Mouse (Mus musculus): ENCODE data around the gene 4930442H23Rik. TPM values are rescaled to one million over a fixed set of nuclear protein-coding genes. Genes with fewer than 3 reads are reported as not detected.

The 4930442H23Rik gene
- polyA plus RNA-seq, 1 experiment: 0.07 TPM

GRCm38 (mm10) chr10:81135831-81136705 lies 47.6 kb downstream of the 4930442H23Rik start:
- Histone ChIP-seq H3K36me3 (ENCODE audit: control insufficient read depth, insufficient read depth) (no peaks in the 10 kb centered on the region), H3ac (ENCODE audit: control insufficient read depth, insufficient read length, low read depth) (peak overlapping the region; percentile 88), H3K27me3 (ENCODE audit: control insufficient read depth, insufficient read depth, insufficient read length) (no peaks in the 10 kb centered on the region), H3K79me3 (ENCODE audit: low read depth) (peaks cover 32% of the 10 kb centered on the region), H3K79me2 (ENCODE audit: control insufficient read depth, insufficient read depth) (peaks cover 34% of the 10 kb centered on the region), H3K4me3 (ENCODE audit: insufficient read depth, poor library complexity, severe bottlenecking) (peak overlapping the region; percentile 96)
- TF ChIP-seq CTCF (IDR thresholded peaks at IDR 0.05; ENCODE audit: control insufficient read depth, insufficient read depth, insufficient read length) (no peak), CEBPB (IDR thresholded peaks at IDR 0.05; ENCODE audit: low read depth) (no peak), FOSL1 (IDR thresholded peaks at IDR 0.05; ENCODE audit: insufficient read depth, low read length, poor library complexity, severe bottlenecking) (no peak), MYOG (IDR thresholded peaks at IDR 0.05; ENCODE audit: control insufficient read depth, extremely low read depth, insufficient read length) (no peak), USF1 (IDR thresholded peaks at IDR 0.05; ENCODE audit: low read depth) (no peak), MAX (IDR thresholded peaks at IDR 0.05) (no peak), MYOD1 (IDR thresholded peaks at IDR 0.05; ENCODE audit: control insufficient read depth, insufficient read length, low read depth) (no peak)

GRCm38 (mm10) chr10:81134966-81135681 lies 48.5 kb downstream of the 4930442H23Rik start, which contains the start of gene Zbtb7a:
Gene Zbtb7a, plus strand, starts transcription at chr10:81135220.
- Histone ChIP-seq H3K27me3 (ENCODE audit: control insufficient read depth, insufficient read depth, insufficient read length) (no peaks in the 10 kb centered on the region), H3K79me2 (ENCODE audit: control insufficient read depth, insufficient read depth) (peaks cover 25% of the 10 kb centered on the region), H3K36me3 (ENCODE audit: control insufficient read depth, insufficient read depth) (no peaks in the 10 kb centered on the region), H3ac (ENCODE audit: control insufficient read depth, insufficient read length, low read depth) (peak within 1 kb of the TSS; percentile 88), H3K79me3 (ENCODE audit: low read depth) (peaks cover 22% of the 10 kb centered on the region), H3K4me3 (ENCODE audit: insufficient read depth, poor library complexity, severe bottlenecking) (peak within 1 kb of the TSS; percentile 96)
- TF ChIP-seq CEBPB (IDR thresholded peaks at IDR 0.05; ENCODE audit: low read depth) (no peak), MAX (IDR thresholded peaks at IDR 0.05) (no peak)

GRCm38 (mm10) chr10:81134181-81134587 lies 49.5 kb downstream of the 4930442H23Rik start:
- Histone ChIP-seq H3K79me3 (ENCODE audit: low read depth) (peaks cover 13% of the 10 kb centered on the region), H3K4me3 (ENCODE audit: insufficient read depth, poor library complexity, severe bottlenecking) (peak overlapping the region; percentile 2), H3K79me2 (ENCODE audit: control insufficient read depth, insufficient read depth) (peaks cover 15% of the 10 kb centered on the region), H3K27me3 (ENCODE audit: control insufficient read depth, insufficient read depth, insufficient read length) (no peaks in the 10 kb centered on the region), H3K36me3 (ENCODE audit: control insufficient read depth, insufficient read depth) (no peaks in the 10 kb centered on the region), H3ac (ENCODE audit: control insufficient read depth, insufficient read length, low read depth) (no peak overlapping the region)
- TF ChIP-seq MYOG (IDR thresholded peaks at IDR 0.05; ENCODE audit: control insufficient read depth, extremely low read depth, insufficient read length) (no peak), CEBPB (IDR thresholded peaks at IDR 0.05; ENCODE audit: low read depth) (no peak), MYOD1 (IDR thresholded peaks at IDR 0.05; ENCODE audit: control insufficient read depth, insufficient read length, low read depth) (no peak), USF1 (IDR thresholded peaks at IDR 0.05; ENCODE audit: low read depth) (no peak), MAX (IDR thresholded peaks at IDR 0.05) (no peak), CTCF (IDR thresholded peaks at IDR 0.05; ENCODE audit: control insufficient read depth, insufficient read depth, insufficient read length) (no peak), FOSL1 (IDR thresholded peaks at IDR 0.05; ENCODE audit: insufficient read depth, low read length, poor library complexity, severe bottlenecking) (no peak)

Other genes starting within 250 kb of the 4930442H23Rik start
- 0.25 TPM for gene Gng7, start 168.9 kb downstream of the 4930442H23Rik start, polyA plus RNA-seq (2012; fragmentation: generic; extraction: Trizol)
- gene Diras1, start 158.2 kb downstream of the 4930442H23Rik start, polyA plus RNA-seq (2012; fragmentation: generic; extraction: Trizol): 0.28 TPM
- 11.6 TPM for gene Slc39a3, start 146.4 kb downstream of the 4930442H23Rik start, polyA plus RNA-seq (2012; fragmentation: generic; extraction: Trizol)
- gene Sgta, start 123.7 kb downstream of the 4930442H23Rik start, polyA plus RNA-seq (2012; fragmentation: generic; extraction: Trizol): 154 TPM
- gene Thop1, start 113.8 kb downstream of the 4930442H23Rik start, polyA plus RNA-seq (2012; fragmentation: generic; extraction: Trizol): 67.3 TPM
- gene Creb3l3, start 85.0 kb downstream of the 4930442H23Rik start, polyA plus RNA-seq (2012; fragmentation: generic; extraction: Trizol): 0.06 TPM
- gene Map2k2, start 77.9 kb downstream of the 4930442H23Rik start, polyA plus RNA-seq (2012; fragmentation: generic; extraction: Trizol): 92.2 TPM
- 19.9 TPM for gene Zbtb7a, start 48.6 kb downstream of the 4930442H23Rik start, polyA plus RNA-seq (2012; fragmentation: generic; extraction: Trizol)
- 31.6 TPM for gene Pias4, start 15.9 kb downstream of the 4930442H23Rik start, polyA plus RNA-seq (2012; fragmentation: generic; extraction: Trizol)
- gene Eef2, start 7.2 kb downstream of the 4930442H23Rik start, polyA plus RNA-seq (2012; fragmentation: generic; extraction: Trizol): 2,537 TPM
- gene Dapk3, start 844 bp downstream of the 4930442H23Rik start, polyA plus RNA-seq (2012; fragmentation: generic; extraction: Trizol): 72.8 TPM
- 0.18 TPM for gene Nmrk2, start 18.2 kb upstream of the 4930442H23Rik start, polyA plus RNA-seq (2012; fragmentation: generic; extraction: Trizol)
- 0.26 TPM for gene Atcay, start 47.0 kb upstream of the 4930442H23Rik start, polyA plus RNA-seq (2012; fragmentation: generic; extraction: Trizol)
- 0.19 TPM for gene Zfr2, start 49.3 kb upstream of the 4930442H23Rik start, polyA plus RNA-seq (2012; fragmentation: generic; extraction: Trizol)
- 0.98 TPM for gene Matk, start 69.1 kb upstream of the 4930442H23Rik start, polyA plus RNA-seq (2012; fragmentation: generic; extraction: Trizol)
- gene Mrpl54, start 83.1 kb upstream of the 4930442H23Rik start, polyA plus RNA-seq (2012; fragmentation: generic; extraction: Trizol): 174 TPM
- 103 TPM for gene Apba3, start 83.1 kb upstream of the 4930442H23Rik start, polyA plus RNA-seq (2012; fragmentation: generic; extraction: Trizol)
- gene Tjp3, start 107.7 kb upstream of the 4930442H23Rik start, polyA plus RNA-seq (2012; fragmentation: generic; extraction: Trizol): not detected
- gene Pip5k1c, start 109.1 kb upstream of the 4930442H23Rik start, polyA plus RNA-seq (2012; fragmentation: generic; extraction: Trizol): 33.3 TPM
- 48.1 TPM for gene Cactin, start 137.3 kb upstream of the 4930442H23Rik start, polyA plus RNA-seq (2012; fragmentation: generic; extraction: Trizol)
- gene Tbxa2r, start 144.9 kb upstream of the 4930442H23Rik start, polyA plus RNA-seq (2012; fragmentation: generic; extraction: Trizol): 0.02 TPM
- gene Gipc3, start 159.4 kb upstream of the 4930442H23Rik start, polyA plus RNA-seq (2012; fragmentation: generic; extraction: Trizol): 0.08 TPM
- gene Hmg20b, start 166.6 kb upstream of the 4930442H23Rik start, polyA plus RNA-seq (2012; fragmentation: generic; extraction: Trizol): 89.0 TPM
- gene Mfsd12, start 173.6 kb upstream of the 4930442H23Rik start, polyA plus RNA-seq (2012; fragmentation: generic; extraction: Trizol): 8.2 TPM
- gene 4930404N11Rik, start 182.0 kb upstream of the 4930442H23Rik start, polyA plus RNA-seq (2012; fragmentation: generic; extraction: Trizol): 0.51 TPM
- 61.6 TPM for gene Fzr1, start 194.7 kb upstream of the 4930442H23Rik start, polyA plus RNA-seq (2012; fragmentation: generic; extraction: Trizol)
- gene Dohh, start 200.6 kb upstream of the 4930442H23Rik start, polyA plus RNA-seq (2012; fragmentation: generic; extraction: Trizol): 148 TPM
- gene Gm48551, start 200.6 kb upstream of the 4930442H23Rik start, polyA plus RNA-seq (2012; fragmentation: generic; extraction: Trizol): 1.7 TPM
- 0.20 TPM for gene Gm48552, start 205.2 kb upstream of the 4930442H23Rik start, polyA plus RNA-seq (2012; fragmentation: generic; extraction: Trizol)
- gene Smim24, start 209.2 kb upstream of the 4930442H23Rik start, polyA plus RNA-seq (2012; fragmentation: generic; extraction: Trizol): 0.32 TPM